Mouse (Mus musculus) brain, embryonic 14.5 days (tissue): ENCODE measurements around the gene Upp2.

Experiments used
- CTCF ChIP-seq: fragments of 200-500 bp; IDR thresholded peaks from 2 replicates; pipeline ENCODE4 v1.5.1; 2012; ENCODE audit warnings: inconsistent platforms, mild to moderate bottlenecking, moderate library complexity, borderline replicate concordance; ENCODE audit not compliant: insufficient read depth, insufficient read length; ENCODE audit errors: extremely low read depth
- POLR2A ChIP-seq: fragments of 200-500 bp; IDR thresholded peaks from 2 replicates; pipeline ENCODE4 v1.6.1; 2012; ENCODE audit warnings: mild to moderate bottlenecking, inconsistent platforms, borderline replicate concordance; ENCODE audit not compliant: poor library complexity, insufficient read depth, insufficient read length, severe bottlenecking; ENCODE audit errors: extremely low read depth

GRCm38 (mm10) chr2:58521621-58522020 lies 45.5 kb upstream of the Upp2 start:
- TF ChIP-seq CTCF (no peak), POLR2A (no peak)
